Mouse (Mus musculus) cerebellum, adult 18-20 months (tissue): Measurements from ENCODE around the gene Tmem11.
"Not testable (repeated sequence)": the region's sequence is repeated elsewhere in the genome, so short reads cannot be mapped to it uniquely, and the experiment has no call there.

Source experiments
- DNase-seq, 2 experiments: peaks; one replicate each; pipeline ENCODE4 v3.0.0; 2021

The Tmem11 gene

GRCm38 (mm10) chr11:60878675-60879294 lies at the start of gene Tmem11:
TSS of gene Tmem11 (minus strand) at chr11:60879272.
- DNase-seq = peak; percentile 93 to 96

GRCm38 (mm10) chr11:60927264-60927663 lies 48.2 kb upstream of the Tmem11 start:
- peak; percentile 91 to 94 for DNase-seq

DNA sequence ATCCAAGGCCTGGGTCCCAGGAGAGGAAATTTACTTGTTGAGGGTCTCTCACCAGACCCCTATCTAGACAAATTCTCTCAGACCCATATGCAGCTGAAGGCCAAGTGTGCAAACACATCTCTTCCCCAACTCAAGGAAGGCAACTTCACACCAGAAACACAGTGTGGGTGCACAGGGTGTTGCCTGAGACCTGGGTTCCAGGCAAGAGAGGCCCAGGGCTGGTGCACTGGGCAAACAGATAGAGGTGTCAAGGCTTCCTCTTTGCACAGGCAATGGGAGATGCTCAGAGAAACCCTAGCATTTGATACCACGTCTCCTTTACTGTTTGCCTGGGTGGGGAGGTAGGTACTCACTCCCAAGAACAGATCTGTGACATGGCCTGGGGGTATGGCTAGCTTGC lies 45.9 kb upstream of the Tmem11 start:
- no peak for DNase-seq

GRCm38 (mm10) chr11:60924498-60924897 lies 45.4 kb upstream of the Tmem11 start:
- no peak for DNase-seq

- DNase-seq = no peak
These were observed 43.9 kb upstream of the Tmem11 start for GRCm38 (mm10) chr11:60922964-60923363.

GRCm38 (mm10) chr11:60922195-60922594 lies 43.1 kb upstream of the Tmem11 start:
- no peak for DNase-seq

DNA sequence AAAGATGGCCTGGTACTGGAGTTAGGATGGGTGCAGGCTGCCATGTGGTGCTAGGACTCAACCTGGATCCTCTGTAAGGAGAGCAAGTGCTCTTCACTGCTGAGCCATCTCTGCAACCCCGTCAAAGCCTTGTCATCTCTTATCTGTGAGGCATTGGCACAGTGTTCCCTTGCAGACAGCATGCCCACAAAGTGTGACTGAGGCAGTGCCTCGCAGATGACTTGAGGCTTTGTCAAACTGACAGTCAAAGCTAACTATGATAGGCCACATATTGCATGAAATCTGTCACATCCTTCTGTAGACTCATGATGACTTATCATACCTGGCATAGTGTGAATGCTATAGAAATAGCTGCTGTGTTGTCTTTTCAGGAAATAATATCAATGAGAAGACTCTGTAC lies 40.9 kb upstream of the Tmem11 start:
- no peak for DNase-seq

GRCm38 (mm10) chr11:60915201-60915600 lies 36.1 kb upstream of the Tmem11 start:
- DNase-seq = no peak

DNA sequence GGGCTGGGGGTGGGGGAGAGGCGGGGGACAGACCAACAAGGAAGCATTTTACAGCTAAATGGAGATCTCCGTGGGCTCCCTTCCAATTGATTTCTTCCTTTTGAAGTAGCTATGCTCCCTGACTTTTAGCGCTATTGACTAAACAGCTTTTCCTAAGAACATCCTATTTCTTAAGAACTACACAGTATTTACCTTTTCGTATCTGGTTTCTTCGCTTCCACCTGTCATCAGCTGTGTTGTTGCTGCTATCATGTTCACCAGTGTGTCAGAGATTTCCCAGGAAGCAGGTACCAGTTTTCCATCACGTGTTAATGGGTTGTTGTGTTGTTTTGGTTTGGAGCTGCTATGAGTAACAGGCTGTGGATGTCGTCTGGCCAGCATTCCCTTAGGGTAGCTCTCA lies 35.4 kb upstream of the Tmem11 start, which contains the start of gene Natd1:
Gene Natd1 (minus strand): TSS at position 260 of the 400 bp plus-strand sequence.
- peak in 1 of 2 experiments; percentile 26 for DNase-seq

DNA sequence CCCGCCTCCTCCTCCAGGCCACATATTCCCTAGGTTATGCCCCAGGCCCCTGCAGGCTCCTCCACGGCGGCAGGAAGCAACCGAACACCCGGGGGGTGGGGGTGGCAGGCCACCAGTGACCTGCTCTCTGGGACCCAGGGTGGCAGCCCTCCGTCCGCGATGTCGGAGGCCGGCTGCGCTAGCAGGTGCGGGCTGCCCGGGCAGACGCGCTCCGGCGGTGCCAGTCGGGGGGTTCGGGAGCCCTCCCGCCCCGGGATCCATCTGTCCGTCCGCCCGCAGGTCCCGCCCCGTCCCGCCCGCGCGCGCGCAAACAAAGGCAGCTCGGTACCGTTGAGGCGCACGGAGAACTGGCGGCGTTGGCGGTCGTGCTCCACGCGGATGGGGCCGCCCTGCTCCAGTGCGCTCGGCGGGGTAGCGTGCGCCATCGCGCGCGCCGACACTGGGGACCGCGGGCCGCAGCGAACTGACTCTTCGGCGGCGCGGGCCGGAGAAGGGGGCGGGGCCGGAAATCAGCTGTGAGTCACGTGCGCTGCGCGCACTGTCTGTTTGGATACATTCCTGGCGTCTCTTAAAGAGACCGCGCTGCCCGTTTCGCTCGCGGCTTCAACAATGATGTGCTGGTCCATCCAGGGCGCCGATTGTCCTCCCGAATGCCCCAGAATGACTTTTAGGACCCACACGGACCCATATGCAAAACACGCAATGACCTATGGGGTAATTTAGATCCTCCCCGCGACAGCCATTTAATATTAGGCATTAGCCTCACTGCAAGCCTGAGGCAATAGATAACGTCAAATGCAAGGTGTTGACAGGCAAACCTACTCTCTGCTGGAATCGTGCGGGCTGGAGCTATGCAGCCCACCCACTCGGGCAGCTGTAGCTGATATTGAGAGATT lies 34.5 kb upstream of the Tmem11 start:
- peak; percentile 91 to 95 for DNase-seq

GRCm38 (mm10) chr11:60912525-60912973 lies 33.5 kb upstream of the Tmem11 start:
- DNase-seq = peak in 1 of 2 experiments; percentile 35

DNA sequence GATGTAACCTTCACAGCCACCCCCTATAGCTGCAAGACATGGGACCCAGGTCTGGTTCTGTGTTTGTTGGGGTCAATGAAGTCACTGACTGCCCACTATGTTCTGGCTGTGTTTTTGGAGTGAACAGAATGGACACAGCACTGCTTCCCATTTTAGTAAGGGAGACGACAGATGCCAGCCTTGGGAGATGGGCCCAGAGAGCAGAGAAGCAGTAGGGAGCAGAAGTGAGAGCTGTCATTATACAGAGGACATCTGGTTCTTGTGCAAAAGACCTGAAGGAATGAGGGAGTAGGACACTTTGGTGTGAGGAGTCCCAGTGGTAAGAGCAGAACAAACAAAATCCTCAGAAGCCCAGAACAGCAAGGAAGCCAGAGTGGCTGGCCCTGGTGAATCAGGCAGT lies 30.6 kb upstream of the Tmem11 start:
- peak in 1 of 2 experiments; percentile 28 for DNase-seq

GRCm38 (mm10) chr11:60908073-60908472 lies 29.0 kb upstream of the Tmem11 start:
- DNase-seq = no peak

- peak; percentile 33 to 50 for DNase-seq
These were observed 27.4 kb upstream of the Tmem11 start for GRCm38 (mm10) chr11:60906449-60906848.

- DNase-seq = peak; percentile 60 to 67
These were observed 26.5 kb upstream of the Tmem11 start for GRCm38 (mm10) chr11:60905407-60906120.

GRCm38 (mm10) chr11:60903661-60904061 lies 24.6 kb upstream of the Tmem11 start:
- peak; percentile 52 for DNase-seq

DNA sequence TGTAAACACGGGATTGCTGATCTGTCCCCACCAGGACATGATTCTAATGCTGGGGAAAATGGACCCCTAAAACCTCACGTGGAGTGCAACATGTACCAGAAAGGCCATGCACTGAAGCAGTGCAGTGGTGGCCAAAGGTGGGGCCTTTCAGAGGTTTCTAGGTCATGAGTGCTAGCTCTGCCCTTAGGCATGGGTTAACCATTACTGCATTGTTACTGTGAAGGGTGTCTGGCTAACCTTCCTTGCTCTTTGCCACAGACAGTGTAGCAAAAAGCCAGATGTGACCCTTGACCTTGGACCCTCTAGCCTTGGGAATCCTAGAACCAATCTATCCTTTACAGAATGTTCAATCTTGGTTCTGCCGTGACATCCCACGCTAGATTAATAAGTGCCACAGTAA lies 23.4 kb upstream of the Tmem11 start:
- no peak for DNase-seq

DNA sequence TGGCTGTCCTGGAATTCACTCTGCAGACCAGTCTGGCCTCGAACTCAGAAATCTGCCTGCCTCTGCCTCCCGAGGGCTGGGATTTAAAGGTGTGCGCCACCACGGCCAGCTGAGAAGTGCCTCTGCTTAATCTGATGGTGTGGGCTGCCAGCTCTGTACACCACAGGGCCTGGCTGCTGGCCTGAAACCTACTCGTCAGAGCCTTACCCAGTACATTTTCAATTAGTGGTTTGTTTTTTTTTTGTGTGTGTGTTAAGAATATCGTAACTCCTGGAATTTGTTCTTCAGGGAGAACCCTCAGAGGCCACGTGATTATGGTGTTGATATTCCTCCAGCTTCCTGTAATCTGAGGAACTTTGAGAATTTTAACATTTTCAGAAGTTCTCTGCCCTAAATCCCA lies 22.9 kb upstream of the Tmem11 start:
- DNase-seq = no peak

GRCm38 (mm10) chr11:60895915-60896314 lies 16.8 kb upstream of the Tmem11 start:
- DNase-seq = no peak

DNA sequence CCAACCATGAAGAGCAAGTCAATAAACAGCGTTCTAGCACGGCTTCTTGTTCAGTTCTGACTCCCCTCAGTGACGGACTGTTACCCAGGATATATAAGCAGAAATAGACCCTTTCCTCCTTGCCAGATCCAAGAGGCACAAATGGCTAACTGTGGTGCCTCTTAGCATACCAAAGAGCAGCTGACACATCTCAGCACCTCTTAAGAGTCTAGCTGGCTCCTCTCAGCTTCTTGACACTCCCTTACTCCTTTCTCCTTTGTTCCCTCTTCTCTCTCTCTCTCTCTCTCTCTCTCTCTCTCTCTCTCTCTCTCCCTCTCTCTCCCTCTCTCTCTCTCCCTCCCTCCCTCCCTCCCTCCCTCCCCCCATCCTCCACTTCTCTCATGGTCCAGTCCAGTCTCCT lies 11.7 kb upstream of the Tmem11 start:
- DNase-seq = no peak

- no peak for DNase-seq
These were observed 11.2 kb upstream of the Tmem11 start for GRCm38 (mm10) chr11:60890286-60890685.

DNA sequence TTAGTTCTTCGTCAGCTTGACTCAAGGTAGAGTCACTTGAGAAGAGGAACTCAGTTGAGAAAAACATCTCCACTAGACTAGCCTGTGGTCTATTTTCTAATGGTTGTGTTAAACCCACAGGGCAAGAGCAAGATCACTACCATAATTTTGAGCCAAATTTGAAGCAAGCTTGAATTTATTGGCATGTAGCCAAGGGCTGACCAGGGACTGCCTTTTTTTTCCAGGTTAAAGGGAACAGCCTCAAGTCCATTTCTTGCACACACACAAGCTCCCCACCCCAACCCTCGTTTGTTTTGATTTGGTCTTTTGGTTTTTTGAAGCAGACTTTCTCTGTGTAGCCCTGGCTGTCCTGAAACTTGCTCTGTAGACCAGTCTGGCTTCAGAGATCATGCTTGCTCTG lies 10.8 kb upstream of the Tmem11 start:
- DNase-seq = no peak

DNA sequence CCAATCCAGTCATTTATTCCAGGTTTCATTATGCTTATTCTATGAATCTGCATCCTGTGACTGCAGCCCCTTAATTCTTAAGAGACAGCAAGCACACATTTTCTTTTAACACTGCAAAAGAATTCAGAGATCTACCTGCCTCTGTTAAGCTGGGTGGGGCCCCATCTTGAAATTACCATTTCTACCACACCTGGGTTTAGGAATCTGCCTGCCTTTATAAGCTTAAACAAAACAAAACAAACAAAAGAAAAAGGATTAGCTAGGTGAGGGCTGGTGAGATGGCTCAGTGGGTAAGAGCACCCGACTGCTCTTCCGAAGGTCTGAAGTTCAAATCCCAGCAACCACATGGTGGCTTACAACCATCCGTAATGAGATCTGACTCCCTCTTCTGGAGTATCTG lies 7.9 kb upstream of the Tmem11 start:
- DNase-seq = not testable (repeated sequence)
